Mouse (Mus musculus) heart, postnatal 0 days (tissue): ENCODE data around the gene Fgfr2. TPM values are rescaled to one million over a fixed set of nuclear protein-coding genes. Genes with fewer than 3 reads are reported as not detected.
A peak's percentile ranks its signal among the peaks of the same experiment; 100 is the strongest.

ENCODE experiments used
- ATAC-seq: fragments of 200-750 bp; cut with Nextera tagmentation; 2 replicates; pipeline ENCODE4 v1.8.0; 2017; ENCODE audit warnings: low read depth, moderate number of reproducible peaks, moderate library complexity; ENCODE audit not compliant: insufficient read depth
- DNase-seq: peaks from one replicate; pipeline ENCODE4 v3.0.0-alpha.2; 2016; ENCODE audit warnings: low spot score
- H3K27ac ChIP-seq: fragments of 300-500 bp; sonication (generic); 2 replicates; pipeline ENCODE4 v1.5.1; 2014; ENCODE audit warnings: low read depth, mild to moderate bottlenecking
- H3K27me3 ChIP-seq: fragments of 300-500 bp; sonication (generic); 2 replicates; pipeline ENCODE4 v1.6.1; 2014; ENCODE audit warnings: low read length, mixed read lengths; ENCODE audit not compliant: control insufficient read depth, insufficient read depth
- H3K36me3 ChIP-seq: fragments of 300-500 bp; sonication (generic); replicated peaks from 2 replicates; pipeline ENCODE4 v1.6.1; 2014; ENCODE audit warnings: low read length, mixed read lengths; ENCODE audit not compliant: control insufficient read depth, insufficient read depth
- H3K4me1 ChIP-seq: fragments of 300-500 bp; sonication (generic); 2 replicates; pipeline ENCODE4 v1.6.1; 2014; ENCODE audit warnings: antibody characterized with exemption; ENCODE audit not compliant: control insufficient read depth, insufficient read depth
- H3K4me2 ChIP-seq: fragments of 300-500 bp; sonication (generic); 2 replicates; pipeline ENCODE4 v1.6.1; 2014; ENCODE audit warnings: low read depth, mild to moderate bottlenecking, low read length, moderate library complexity
- H3K4me3 ChIP-seq: fragments of 300-500 bp; sonication (generic); 2 replicates; pipeline ENCODE4 v1.5.1; 2014; ENCODE audit warnings: low read depth, low read length
- H3K9ac ChIP-seq: fragments of 300-500 bp; sonication (generic); replicated peaks from 2 replicates; pipeline ENCODE4 v1.6.1; 2014; ENCODE audit warnings: low read depth, low read length, mixed read lengths
- H3K9me3 ChIP-seq: fragments of 300-500 bp; sonication (generic); replicated peaks from 2 replicates; pipeline ENCODE4 v1.6.1; 2016; ENCODE audit warnings: low read length; ENCODE audit not compliant: control insufficient read depth
- CTCF ChIP-seq: IDR thresholded peaks from 2 replicates; pipeline ENCODE4 v1.5.1; 2016; ENCODE audit warnings: antibody characterized with exemption, control low read depth, low read depth
- EP300 ChIP-seq: IDR thresholded peaks from 2 replicates; pipeline ENCODE4 v1.6.1; 2016; ENCODE audit warnings: antibody characterized with exemption, low read depth
- WGBS: fragments of 180-500 bp; shearing (Covaris S2); extraction: QIAGEN DNeasy Blood & Tissue Kit; methylation state at CpG from one replicate; pipeline ENCODE4 v1.1.7; 2014; 5-methylcytosine and 5-hydroxymethylcytosine counted together
- polyA plus RNA-seq: library from polyadenylated mRNA; unstranded; fragments of >200 nt; fragmentation: Nextera tagmentation; extraction: Ambion mirVana; gene quantifications from 2 replicates; pipeline ENCODE4 v1.2.1, GENCODE M21; 2015
- total RNA-seq: library from RNA; depleted of rRNA; stranded (reverse); fragments of >200 nt; gene quantifications from 2 replicates; pipeline ENCODE4 v1.2.3, GENCODE M21; 2014; ENCODE audit warnings: low replicate concordance

Fgfr2 gene
- total and polyA plus RNA-seq, 2 experiments from 2014 or later = 3.8 to 11.5 TPM

DNA sequence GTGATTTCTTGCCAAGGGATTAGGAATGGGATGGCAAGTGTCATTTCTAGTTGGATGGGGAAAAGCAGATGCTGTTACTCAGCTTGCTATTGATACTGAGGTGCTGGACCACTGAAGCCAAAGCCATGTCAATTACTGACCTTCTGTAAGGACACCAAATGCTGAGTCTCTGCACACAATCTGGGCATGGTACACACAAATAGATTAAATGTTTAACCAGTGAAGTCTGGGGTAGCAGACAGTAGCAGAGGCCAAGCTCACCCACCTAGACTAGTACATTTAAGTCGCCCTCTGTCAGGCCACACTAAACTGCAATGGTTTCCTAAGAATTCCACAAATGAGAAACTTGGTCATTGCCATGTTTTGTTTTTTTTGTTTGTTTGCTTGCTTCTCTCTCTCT, 794.5 kb downstream of the Fgfr2 start:
- WGBS = 96% methylated on average over 1 of the region's 1 CpGs
- Histone ChIP-seq H3K4me3 (no peak overlapping the region), H3K4me1 (peaks cover 9% of the 10 kb centered on the region), H3K9ac (no peak overlapping the region), H3K9me3 (no peaks in the 10 kb centered on the region), H3K4me2 (no peak overlapping the region), H3K36me3 (no peaks in the 10 kb centered on the region), H3K27me3 (no peaks in the 10 kb centered on the region), H3K27ac (no peak overlapping the region)
- ATAC-seq = no peak
- TF ChIP-seq EP300 (no peak), CTCF (no peak)
- no peak for DNase-seq

DNA sequence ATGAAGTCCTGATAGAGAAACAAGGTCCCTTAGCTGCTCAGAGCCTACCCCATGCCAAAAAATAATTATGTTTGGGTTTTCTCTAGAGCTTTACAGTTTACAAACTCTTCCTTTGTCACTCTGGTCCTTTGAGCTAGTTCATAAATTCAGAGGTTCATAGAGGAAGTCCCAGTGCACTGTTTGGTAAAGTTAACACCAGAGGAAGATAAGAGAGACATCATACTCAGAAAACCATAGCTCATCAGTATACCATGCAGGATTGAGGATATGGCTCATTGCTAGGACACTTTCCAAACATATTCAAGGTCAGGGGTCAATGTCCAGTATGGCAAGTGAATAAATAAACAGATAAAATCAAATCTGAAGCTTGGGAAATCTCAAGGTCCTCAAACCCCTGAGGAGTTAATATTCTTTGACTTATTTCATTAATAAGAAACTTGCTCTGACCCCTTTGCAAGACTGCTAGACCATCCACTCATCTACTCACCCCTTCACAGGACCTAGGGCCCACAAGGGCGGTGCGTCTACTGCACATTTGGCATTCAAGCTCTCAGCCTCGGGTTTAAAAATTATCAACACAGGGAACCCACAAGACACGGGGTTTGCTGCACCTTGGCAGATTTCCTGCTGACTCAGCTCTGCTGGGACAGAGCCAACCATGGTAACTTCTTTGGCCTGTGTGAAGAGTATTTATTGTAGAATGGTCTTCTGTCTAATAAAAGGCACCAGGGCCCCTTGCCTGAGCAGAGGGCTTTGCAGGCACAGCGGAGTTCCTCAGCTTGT, 797.4 kb downstream of the Fgfr2 start:
- TF ChIP-seq CTCF (no peak), EP300 (no peak)
- 23% methylated on average over 5 of the region's 5 CpGs for WGBS
- Histone ChIP-seq H3K36me3 (no peaks in the 10 kb centered on the region), H3K27ac (no peak overlapping the region), H3K9me3 (no peaks in the 10 kb centered on the region), H3K27me3 (no peaks in the 10 kb centered on the region; the same call in 1 of the 2 replicates), H3K4me3 (no peak overlapping the region), H3K4me2 (no peak overlapping the region), H3K9ac (no peak overlapping the region), H3K4me1 (peaks cover 9% of the 10 kb centered on the region)
- DNase-seq (no peak), ATAC-seq (no peak; the same call in 1 of the 2 replicates)

DNA sequence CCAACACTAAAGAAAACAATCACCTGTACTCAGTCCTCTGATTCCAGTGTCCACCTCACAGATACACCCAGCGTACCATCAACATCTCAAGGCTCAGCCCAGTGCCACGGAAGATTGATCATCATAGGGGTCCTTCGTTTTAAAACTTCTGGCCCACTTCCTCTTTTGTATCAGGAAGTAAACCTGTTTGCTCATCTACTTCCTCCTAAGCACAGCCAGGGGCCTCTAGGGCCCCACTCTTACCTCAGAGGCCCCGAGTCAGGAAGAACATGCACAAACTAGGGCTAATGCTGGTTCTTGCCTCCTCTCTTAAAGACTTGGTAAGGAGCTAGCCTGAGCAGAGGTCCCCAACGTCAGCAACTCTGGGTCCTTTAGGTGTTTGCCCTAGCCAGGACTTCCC, 799.7 kb downstream of the Fgfr2 start:
- ATAC-seq (no peak), DNase-seq (no peak)
- 62% methylated on average over 5 of the region's 5 CpGs for WGBS
- Histone ChIP-seq H3K9me3 (no peaks in the 10 kb centered on the region), H3K4me3 (no peak overlapping the region), H3K27ac (no peak overlapping the region), H3K27me3 (peaks cover 1% of the 10 kb centered on the region; the same call in 1 of the 2 replicates), H3K4me2 (no peak overlapping the region), H3K36me3 (no peaks in the 10 kb centered on the region), H3K9ac (no peak overlapping the region), H3K4me1 (peaks cover 9% of the 10 kb centered on the region)
- no peak for TF ChIP-seq EP300
- TF ChIP-seq CTCF = no peak

DNA sequence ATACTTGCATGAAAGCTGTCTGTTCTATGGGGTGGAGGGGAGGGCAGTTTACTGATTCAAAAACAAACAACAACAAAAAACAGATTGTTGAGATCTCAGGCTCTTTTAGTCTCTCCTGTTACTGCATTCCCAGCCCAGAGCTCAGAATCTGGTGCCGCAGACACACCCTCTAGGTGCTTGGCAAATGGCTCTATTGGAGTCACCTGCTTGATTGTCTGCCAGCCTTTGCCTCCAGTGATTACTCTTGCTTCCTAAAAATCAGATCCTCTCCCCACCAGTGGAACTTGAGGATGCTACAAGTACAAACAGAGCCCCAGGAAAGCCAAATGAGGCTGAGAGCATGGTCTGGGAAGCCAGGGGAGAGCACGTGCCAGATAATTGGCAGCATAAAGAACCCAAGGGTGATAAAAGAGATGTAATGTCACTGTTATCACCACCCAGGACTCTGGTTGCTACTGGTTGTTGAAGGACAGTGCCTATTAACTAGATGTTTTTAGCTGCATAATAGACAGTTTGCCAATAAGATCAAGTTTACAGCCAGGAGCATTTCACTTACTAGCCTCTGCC, 801.7 kb downstream of the Fgfr2 start:
- no peaks in the 10 kb centered on the region for H3K36me3 ChIP-seq

DNA sequence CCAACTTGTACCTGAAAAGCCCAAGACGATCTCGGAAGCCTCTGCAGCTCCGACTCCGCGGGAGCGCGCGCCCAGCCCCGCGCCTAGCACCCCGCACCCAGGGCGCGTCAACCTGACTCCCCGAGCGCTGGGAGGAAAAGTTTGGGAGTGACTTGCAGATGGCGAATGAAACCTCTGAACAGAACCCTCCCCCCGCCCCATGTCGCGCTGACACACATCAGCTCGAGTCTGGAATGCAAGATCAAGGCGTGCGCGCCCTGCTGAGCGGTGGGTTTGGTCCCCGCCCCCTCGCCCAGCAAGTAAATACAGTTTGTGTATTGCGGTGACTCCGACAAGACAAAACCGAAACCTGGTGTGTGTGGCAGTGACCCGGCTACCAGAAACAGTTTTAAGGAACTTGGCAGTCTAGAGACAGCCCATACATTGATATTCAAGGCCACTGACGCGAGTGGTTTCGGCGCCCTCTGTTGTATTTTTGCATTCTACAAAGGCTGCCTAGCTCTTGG, 806.1 kb downstream of the Fgfr2 start, which contains the start of gene Chst15:
TSS of gene Chst15 (minus strand) at position 193 of the 506 bp plus-strand sequence.
- Histone ChIP-seq H3K4me1 (peaks cover 4% of the 10 kb centered on the region; the same call in 1 of the 2 replicates), H3K4me3 (peak within 1 kb of the TSS; percentile 86), H3K4me2 (peak within 1 kb of the TSS; percentile 99), H3K27me3 (peaks cover 14% of the 10 kb centered on the region; the same call in 1 of the 2 replicates), H3K9ac (peak within 1 kb of the TSS; percentile 74), H3K36me3 (no peaks in the 10 kb centered on the region), H3K27ac (peak within 1 kb of the TSS; percentile 81), H3K9me3 (no peaks in the 10 kb centered on the region)
- ATAC-seq (peak; percentile 35), DNase-seq (peak; percentile 47)
- no peak for TF ChIP-seq CTCF
- no peak for TF ChIP-seq EP300
- under 1% methylated on average over 34 of the region's 34 CpGs for WGBS

More for the DNA sequence above, 801.7 kb downstream of the Fgfr2 start:
- H3K4me3 ChIP-seq = no peak overlapping the region
- DNase-seq (no peak), ATAC-seq (no peak)
- H3K4me1 ChIP-seq = peaks cover 13% of the 10 kb centered on the region
- H3K9me3 ChIP-seq = no peaks in the 10 kb centered on the region
- H3K27me3 ChIP-seq = peaks cover 8% of the 10 kb centered on the region; the same call in 1 of the 2 replicates
- no peak overlapping the region for H3K4me2 ChIP-seq
- H3K9ac ChIP-seq = no peak overlapping the region
- WGBS = 65% methylated on average over 2 of the region's 2 CpGs
- TF ChIP-seq CTCF (no peak), EP300 (no peak)
- H3K27ac ChIP-seq = no peak overlapping the region
